In the genomic region with DNA sequence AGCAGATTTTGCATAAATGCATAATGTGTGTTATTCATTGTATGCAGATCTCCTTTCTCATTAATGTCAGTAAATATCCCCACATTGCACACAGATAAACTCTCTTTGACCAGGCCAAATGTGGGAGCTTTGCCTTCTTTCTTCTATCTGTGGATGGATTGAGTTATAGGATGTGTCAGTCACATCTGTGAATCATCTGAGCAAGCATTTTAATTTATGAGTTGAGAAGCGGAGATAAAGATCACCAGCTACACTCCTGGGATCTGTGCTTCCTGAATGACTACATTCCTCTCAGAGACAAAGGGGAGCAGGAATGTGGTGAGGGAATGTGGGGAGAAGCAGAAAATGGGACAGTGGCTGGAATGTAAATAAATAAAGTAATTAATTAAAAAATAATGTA, we compare ENCODE assay signal across 25 mouse cellular contexts.
DNase-seq lines count a peak whose midpoint lies in the region; ATAC-seq and TF ChIP-seq lines count a peak whose summit lies in the region.
"Had no signal": no experiment of that assay in that cellular context is flagged by ENCODE, and none has a peak within 500 bp of the region (broad histone marks: within the 10 kb centered on the region; RNA-seq: fewer than 3 reads in every experiment).

No protein-coding gene starts in this region.

- no peak overlapping the region for H3K9ac ChIP-seq in embryonic facial prominence, embryonic 11.5 days (replicated peaks; ENCODE audit: low read length)
- H3K9ac ChIP-seq in limb, embryonic 14.5 days (ENCODE audit: low read depth, low read length, severe bottlenecking) = no peak overlapping the region
- H3K9ac ChIP-seq in neural tube, embryonic 14.5 days (replicated peaks; ENCODE audit: low read depth, low read length) = no peak overlapping the region
- no peak overlapping the region for H3K9ac ChIP-seq in neural tube, embryonic 15.5 days (replicated peaks)
- H3K9ac ChIP-seq: forebrain, embryonic 15.5 days; limb, embryonic 13.5 days; liver, embryonic 13.5 days; neural tube, embryonic 12.5 days had no signal

- H3K4me3 ChIP-seq in embryonic facial prominence, embryonic 11.5 days (ENCODE audit: low read depth, low read length) = no peak overlapping the region
- no peak overlapping the region for H3K4me3 ChIP-seq in embryonic facial prominence, embryonic 10.5 days
- H3K4me3 ChIP-seq in limb, embryonic 14.5 days (replicated peaks; ENCODE audit: low read length) = no peak overlapping the region
- H3K4me3 ChIP-seq in limb, embryonic 10.5 days = no peak overlapping the region
- H3K4me3 ChIP-seq in neural tube, embryonic 14.5 days (ENCODE audit: low read depth, low read length) = no peak overlapping the region
- no peak overlapping the region for H3K4me3 ChIP-seq in neural tube, embryonic 15.5 days (replicated peaks)
- H3K4me3 ChIP-seq: forebrain, embryonic 15.5 days; heart, embryonic 10.5 days; limb, embryonic 13.5 days; liver, embryonic 13.5 days; neural tube, embryonic 12.5 days had no signal

- H3K36me3 ChIP-seq in embryonic facial prominence, embryonic 11.5 days (replicated peaks; ENCODE audit: control insufficient read depth, insufficient read depth, low read depth, low read length) = no peaks in the 10 kb centered on the region
- H3K36me3 ChIP-seq in embryonic facial prominence, embryonic 10.5 days (replicated peaks) = no peaks in the 10 kb centered on the region
- H3K36me3 ChIP-seq in limb, embryonic 14.5 days (ENCODE audit: control insufficient read depth, insufficient read depth, low read length) = no peaks in the 10 kb centered on the region
- no peaks in the 10 kb centered on the region for H3K36me3 ChIP-seq in limb, embryonic 10.5 days
- H3K36me3 ChIP-seq in neural tube, embryonic 14.5 days (ENCODE audit: control insufficient read depth, insufficient read depth, low read length) = no peaks in the 10 kb centered on the region
- H3K36me3 ChIP-seq in neural tube, embryonic 15.5 days = no peaks in the 10 kb centered on the region
- H3K36me3 ChIP-seq: forebrain, embryonic 15.5 days; heart, embryonic 10.5 days; limb, embryonic 13.5 days; liver, embryonic 13.5 days; neural tube, embryonic 12.5 days had no signal

- no peaks in the 10 kb centered on the region for H3K27me3 ChIP-seq in embryonic facial prominence, embryonic 11.5 days (ENCODE audit: control insufficient read depth, insufficient read depth, low read length)
- no peaks in the 10 kb centered on the region for H3K27me3 ChIP-seq in embryonic facial prominence, embryonic 10.5 days (replicated peaks; ENCODE audit: low read depth, poor library complexity, severe bottlenecking)
- H3K27me3 ChIP-seq in limb, embryonic 14.5 days (ENCODE audit: control insufficient read depth, insufficient read depth, low read length) = no peaks in the 10 kb centered on the region
- no peaks in the 10 kb centered on the region for H3K27me3 ChIP-seq in limb, embryonic 10.5 days (ENCODE audit: low read depth, poor library complexity, severe bottlenecking)
- H3K27me3 ChIP-seq in neural tube, embryonic 14.5 days (ENCODE audit: control insufficient read depth, insufficient read depth, low read length) = no peaks in the 10 kb centered on the region
- no peaks in the 10 kb centered on the region for H3K27me3 ChIP-seq in neural tube, embryonic 15.5 days (replicated peaks)
- H3K27me3 ChIP-seq: forebrain, embryonic 15.5 days; limb, embryonic 13.5 days; liver, embryonic 13.5 days; neural tube, embryonic 12.5 days had no signal

- peak; percentile 4 for DNase-seq in embryonic facial prominence, embryonic 11.5 days (ENCODE audit: low spot score)
- no peak for DNase-seq in embryonic facial prominence, embryonic 10.5 days (ENCODE audit: low spot score)
- peak; percentile 40 for DNase-seq in limb, embryonic 14.5 days (ENCODE audit: low spot score)
- DNase-seq in limb, embryonic 10.5 days (ENCODE audit: low spot score) = no peak
- no peak for DNase-seq in right cerebral cortex, postnatal 4 days
- DNase-seq: adrenal gland, postnatal 36 days; cerebellum, adult 11-12 months; gastrocnemius, postnatal 10 days; heart, postnatal 4 days; kidney, adult 18-20 months; kidney, postnatal 4 days; liver, embryonic 13.5 days; lung, adult 2 months; lung, postnatal 14 days; thymus, adult 2 months; thymus, postnatal 4 days had no signal

- no peaks in the 10 kb centered on the region for H3K4me1 ChIP-seq in embryonic facial prominence, embryonic 11.5 days (ENCODE audit: control insufficient read depth, insufficient read depth, low read length)
- no peaks in the 10 kb centered on the region for H3K4me1 ChIP-seq in embryonic facial prominence, embryonic 10.5 days
- no peaks in the 10 kb centered on the region for H3K4me1 ChIP-seq in limb, embryonic 14.5 days (ENCODE audit: control insufficient read depth, insufficient read depth, low read length)
- no peaks in the 10 kb centered on the region for H3K4me1 ChIP-seq in limb, embryonic 10.5 days
- no peaks in the 10 kb centered on the region for H3K4me1 ChIP-seq in neural tube, embryonic 14.5 days (ENCODE audit: control insufficient read depth, insufficient read depth, low read length)
- H3K4me1 ChIP-seq in neural tube, embryonic 15.5 days = no peaks in the 10 kb centered on the region
- H3K4me1 ChIP-seq: heart, embryonic 10.5 days; limb, embryonic 13.5 days; liver, embryonic 13.5 days; neural tube, embryonic 12.5 days had no signal

- WGBS in embryonic facial prominence, embryonic 11.5 days = 50% methylated on average over 1 of the region's 1 CpGs
- 44% methylated on average over 1 of the region's 1 CpGs for WGBS in embryonic facial prominence, embryonic 10.5 days
- WGBS in limb, embryonic 14.5 days = 55% methylated on average over 1 of the region's 1 CpGs
- 66% methylated on average over 1 of the region's 1 CpGs for WGBS in limb, embryonic 10.5 days
- WGBS in neural tube, embryonic 14.5 days = 26% methylated on average over 1 of the region's 1 CpGs
- WGBS in neural tube, embryonic 15.5 days = 40% methylated on average over 1 of the region's 1 CpGs

- no peak for ATAC-seq in embryonic facial prominence, embryonic 11.5 days (replicated peaks; ENCODE audit: insufficient number of reproducible peaks, low FRiP score, low TSS enrichment, low read depth)
- ATAC-seq in limb, embryonic 14.5 days (ENCODE audit: low FRiP score, low read depth) = no peak
- 0 out of 2 replicates have a peak, but pooled peaks have one; percentile 46 for ATAC-seq in neural tube, embryonic 14.5 days (ENCODE audit: low read depth)
- ATAC-seq in neural tube, embryonic 15.5 days (ENCODE audit: low FRiP score) = no peak
- ATAC-seq: CD4-positive, CD25-positive, alpha-beta regulatory T cell, adult 4 months; forebrain, embryonic 15.5 days; inflammation-experienced regulatory T-cells, adult 6 months had no signal

- no peak overlapping the region for H3K27ac ChIP-seq in embryonic facial prominence, embryonic 11.5 days (replicated peaks; ENCODE audit: low read depth, low read length)
- no peak overlapping the region for H3K27ac ChIP-seq in embryonic facial prominence, embryonic 10.5 days (replicated peaks)
- no peak overlapping the region for H3K27ac ChIP-seq in limb, embryonic 14.5 days (replicated peaks; ENCODE audit: low read depth, low read length)
- H3K27ac ChIP-seq in limb, embryonic 10.5 days = no peak overlapping the region
- H3K27ac ChIP-seq in neural tube, embryonic 14.5 days (ENCODE audit: low read depth, low read length) = no peak overlapping the region
- H3K27ac ChIP-seq in neural tube, embryonic 15.5 days (replicated peaks) = no peak overlapping the region
- H3K27ac ChIP-seq: forebrain, embryonic 15.5 days; heart, embryonic 10.5 days; limb, embryonic 13.5 days; liver, embryonic 13.5 days; neural tube, embryonic 12.5 days; stomach, postnatal 0 days had no signal

- no peak for TF ChIP-seq POLR2A in limb, embryonic 14.5 days (IDR thresholded peaks at IDR 0.05; ENCODE audit: borderline replicate concordance, extremely low read depth, insufficient read depth, insufficient read length)

- H3K9me3 ChIP-seq in embryonic facial prominence, embryonic 11.5 days (replicated peaks; ENCODE audit: control insufficient read depth, low read length) = no peaks in the 10 kb centered on the region
- no peaks in the 10 kb centered on the region for H3K9me3 ChIP-seq in embryonic facial prominence, embryonic 10.5 days
- H3K9me3 ChIP-seq in limb, embryonic 14.5 days (ENCODE audit: control insufficient read depth, low read length) = no peaks in the 10 kb centered on the region
- no peaks in the 10 kb centered on the region for H3K9me3 ChIP-seq in limb, embryonic 10.5 days (replicated peaks)
- H3K9me3 ChIP-seq in neural tube, embryonic 14.5 days (ENCODE audit: control insufficient read depth, low read length) = no peaks in the 10 kb centered on the region
- H3K9me3 ChIP-seq in neural tube, embryonic 15.5 days (replicated peaks) = no peaks in the 10 kb centered on the region
- H3K9me3 ChIP-seq: forebrain, embryonic 15.5 days; heart, embryonic 10.5 days; limb, embryonic 13.5 days; liver, embryonic 13.5 days; neural tube, embryonic 12.5 days had no signal

- no peak overlapping the region for H3K4me2 ChIP-seq in embryonic facial prominence, embryonic 11.5 days (ENCODE audit: low read depth, low read length)
- no peak overlapping the region for H3K4me2 ChIP-seq in limb, embryonic 14.5 days (replicated peaks; ENCODE audit: low read depth, low read length, severe bottlenecking)
- H3K4me2 ChIP-seq in neural tube, embryonic 14.5 days (ENCODE audit: low read depth, low read length) = no peak overlapping the region
- H3K4me2 ChIP-seq in neural tube, embryonic 15.5 days = no peak overlapping the region
- H3K4me2 ChIP-seq: forebrain, embryonic 15.5 days; limb, embryonic 13.5 days; liver, embryonic 13.5 days; neural tube, embryonic 12.5 days had no signal

Comparison
In these comparisons a context has a peak if more than half of its experiments do, and no peak if none do; other contexts are left out.
1. DNase-seq: peak in embryonic facial prominence, embryonic 11.5 days (single experiment) and limb, embryonic 14.5 days (single experiment); none in embryonic facial prominence, embryonic 10.5 days (single experiment), limb, embryonic 10.5 days (single experiment) and right cerebral cortex, postnatal 4 days (single experiment).